Mouse (Mus musculus) forebrain, postnatal 0 days (tissue): Measurements from ENCODE around the gene Kiss1r. TPM values are rescaled to one million over a fixed set of nuclear protein-coding genes. Genes with fewer than 3 reads are reported as not detected.
"Not testable (repeated sequence)": the region's sequence is repeated elsewhere in the genome, so short reads cannot be mapped to it uniquely, and the experiment has no call there.

Experiments
- ATAC-seq: fragments of 200-750 bp; cut with Nextera tagmentation; 2 replicates; pipeline ENCODE4 v1.8.0; 2017; ENCODE audit warnings: mild to moderate bottlenecking, moderate library complexity
- DNase-seq: peaks from one replicate; pipeline ENCODE4 v3.0.0-alpha.2; 2015
- H3K27ac ChIP-seq: fragments of 300-500 bp; sonication (generic); 2 replicates; pipeline ENCODE4 v1.5.1; 2014; ENCODE audit warnings: low read depth, mild to moderate bottlenecking, antibody characterized with exemption, low read length, moderate library complexity, mixed read lengths
- H3K27me3 ChIP-seq: fragments of 300-500 bp; sonication (generic); 2 replicates; pipeline ENCODE4 v1.6.1; 2014; ENCODE audit warnings: mild to moderate bottlenecking, low read length, mixed read lengths; ENCODE audit not compliant: insufficient read depth
- H3K36me3 ChIP-seq: fragments of 300-500 bp; sonication (generic); 2 replicates; pipeline ENCODE4 v1.6.1; 2014; ENCODE audit warnings: mild to moderate bottlenecking, moderate library complexity; ENCODE audit not compliant: insufficient read depth
- H3K4me1 ChIP-seq: fragments of 300-500 bp; sonication (generic); 2 replicates; pipeline ENCODE4 v1.6.1; 2014; ENCODE audit warnings: antibody characterized with exemption; ENCODE audit not compliant: insufficient read depth
- H3K4me2 ChIP-seq: fragments of 300-500 bp; sonication (generic); 2 replicates; pipeline ENCODE4 v1.6.1; 2014; ENCODE audit warnings: low read depth, mild to moderate bottlenecking, moderate library complexity
- H3K4me3 ChIP-seq: fragments of 300-500 bp; sonication (generic); 2 replicates; pipeline ENCODE4 v1.5.1; 2014; ENCODE audit warnings: low read depth, low read length, mixed read lengths
- H3K9ac ChIP-seq: fragments of 300-500 bp; sonication (generic); 2 replicates; pipeline ENCODE4 v1.6.1; 2014; ENCODE audit warnings: mild to moderate bottlenecking
- H3K9me3 ChIP-seq: fragments of 300-500 bp; sonication (generic); 2 replicates; pipeline ENCODE4 v1.6.1; 2016; ENCODE audit warnings: low read length
- CTCF ChIP-seq: sonication (generic); IDR thresholded peaks from 2 replicates; pipeline ENCODE4 v1.5.1; 2016; ENCODE audit warnings: antibody characterized with exemption, control low read depth, low read depth
- WGBS: fragments of 180-500 bp; shearing (Covaris S2); extraction: QIAGEN DNeasy Blood & Tissue Kit; methylation state at CpG from one replicate; pipeline ENCODE4 v1.1.7; 2014; 5-methylcytosine and 5-hydroxymethylcytosine counted together
- polyA plus RNA-seq: library from polyadenylated mRNA; unstranded; fragments of >200 nt; fragmentation: Nextera tagmentation; extraction: Ambion mirVana; gene quantifications from 2 replicates; pipeline ENCODE4 v1.2.1, GENCODE M21; 2015
- total RNA-seq: library from RNA; depleted of rRNA; stranded (reverse); fragments of >200 nt; gene quantifications from 2 replicates; pipeline ENCODE4 v1.2.3, GENCODE M21; 2014

Gene Kiss1r
- total and polyA plus RNA-seq, 2 experiments from 2014 or later: 3.4 to 5.4 TPM

GRCm38 (mm10) chr10:79877174-79877573 is 39.6 kb upstream of the Kiss1r start:
- Histone ChIP-seq H3K4me1 (no peaks in the 10 kb centered on the region), H3K9ac (no peak overlapping the region), H3K4me3 (no peak overlapping the region), H3K27me3 (peaks cover 5% of the 10 kb centered on the region; the same call in 1 of the 2 replicates), H3K27ac (no peak overlapping the region), H3K4me2 (no peak overlapping the region), H3K9me3 (no peaks in the 10 kb centered on the region), H3K36me3 (no peaks in the 10 kb centered on the region)
- 60% methylated on average over 1 of the region's 1 CpGs for WGBS
- ATAC-seq (no peak), DNase-seq (no peak)
- TF ChIP-seq CTCF: no peak

DNA sequence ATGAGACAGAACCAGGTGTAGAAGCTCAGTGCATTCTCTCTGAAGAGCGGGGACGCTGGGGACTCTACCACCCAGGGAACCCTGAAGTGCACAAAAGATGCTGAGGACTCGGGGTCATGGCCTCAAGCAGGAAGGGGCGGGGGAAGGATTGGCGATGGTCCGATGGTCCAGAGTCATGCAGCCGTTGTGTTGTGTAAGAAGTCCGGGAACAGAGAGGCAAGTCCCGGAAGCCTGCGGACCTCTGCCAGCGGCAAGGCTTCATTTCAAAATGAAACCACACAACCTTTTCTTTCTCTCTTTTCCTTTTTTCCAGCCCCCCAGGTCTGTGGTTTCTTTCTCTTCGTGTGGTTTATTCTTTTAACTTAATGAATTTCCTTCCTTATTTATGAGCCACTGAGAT is 39.0 kb upstream of the Kiss1r start:
- peaks cover 5% of the 10 kb centered on the region; the same call in 1 of the 2 replicates for H3K27me3 ChIP-seq
- H3K4me2 ChIP-seq: no peak overlapping the region
- no peak overlapping the region for H3K27ac ChIP-seq
- no peak overlapping the region for H3K4me3 ChIP-seq
- no peak overlapping the region for H3K9ac ChIP-seq
- TF ChIP-seq CTCF: no peak
- 57% methylated on average over 12 of the region's 12 CpGs for WGBS
- no peaks in the 10 kb centered on the region for H3K4me1 ChIP-seq
- DNase-seq (no peak), ATAC-seq (no peak)
- no peaks in the 10 kb centered on the region for H3K36me3 ChIP-seq
- no peaks in the 10 kb centered on the region for H3K9me3 ChIP-seq

- H3K9me3 ChIP-seq: no peaks in the 10 kb centered on the region
- 61% methylated on average over 3 of the region's 3 CpGs for WGBS
- no peaks in the 10 kb centered on the region for H3K36me3 ChIP-seq
- no peaks in the 10 kb centered on the region for H3K4me1 ChIP-seq
- H3K27ac ChIP-seq: no peak overlapping the region
- no peak overlapping the region for H3K9ac ChIP-seq
- TF ChIP-seq CTCF: no peak
- ATAC-seq (no peak), DNase-seq (no peak)
- H3K4me2 ChIP-seq: no peak overlapping the region
- H3K4me3 ChIP-seq: no peak overlapping the region
- peaks cover 5% of the 10 kb centered on the region; the same call in 1 of the 2 replicates for H3K27me3 ChIP-seq
Measured at GRCm38 (mm10) chr10:79879527-79879926, 37.2 kb upstream of the Kiss1r start.

GRCm38 (mm10) chr10:79880721-79881120 is 36.0 kb upstream of the Kiss1r start:
- no peak for DNase-seq

DNA sequence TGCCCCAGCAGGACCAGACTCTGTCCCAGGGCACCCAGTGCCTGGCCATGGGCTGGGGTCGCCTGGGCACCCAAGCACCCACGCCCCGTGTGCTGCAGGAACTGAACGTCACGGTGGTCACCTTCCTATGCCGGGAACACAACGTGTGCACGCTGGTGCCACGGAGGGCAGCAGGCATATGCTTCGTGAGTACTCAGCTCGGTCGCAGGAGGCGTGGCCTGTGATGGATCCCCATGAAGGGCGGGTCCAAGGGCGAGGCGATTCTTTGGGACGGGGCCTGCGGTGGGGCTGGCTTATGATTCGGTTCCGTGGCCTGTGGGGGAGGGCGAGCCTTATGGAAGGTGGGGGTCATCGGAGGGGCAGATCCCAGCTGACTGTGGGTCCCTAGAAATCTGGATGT is 34.8 kb upstream of the Kiss1r start:
- no peaks in the 10 kb centered on the region for H3K4me1 ChIP-seq
- H3K9ac ChIP-seq: no peak overlapping the region
- TF ChIP-seq CTCF: no peak
- no peak overlapping the region for H3K4me2 ChIP-seq
- no peaks in the 10 kb centered on the region for H3K9me3 ChIP-seq
- ATAC-seq: no peak
- 9% methylated on average over 22 of the region's 22 CpGs for WGBS
- H3K27ac ChIP-seq: no peak overlapping the region
- peaks cover 5% of the 10 kb centered on the region; the same call in 1 of the 2 replicates for H3K27me3 ChIP-seq
- H3K4me3 ChIP-seq: no peak overlapping the region
- DNase-seq: no peak
- H3K36me3 ChIP-seq: no peaks in the 10 kb centered on the region

More at GRCm38 (mm10) chr10:79880721-79881120, 36.0 kb upstream of the Kiss1r start:
- Histone ChIP-seq H3K27ac (no peak overlapping the region), H3K4me2 (no peak overlapping the region), H3K36me3 (no peaks in the 10 kb centered on the region), H3K9ac (no peak overlapping the region), H3K4me3 (no peak overlapping the region), H3K9me3 (no peaks in the 10 kb centered on the region), H3K27me3 (peaks cover 5% of the 10 kb centered on the region; the same call in 1 of the 2 replicates), H3K4me1 (no peaks in the 10 kb centered on the region)
- no peak for TF ChIP-seq CTCF
- no peak for ATAC-seq
- 29% methylated on average over 9 of the region's 9 CpGs for WGBS

- peak; percentile 84 for TF ChIP-seq CTCF
- no peak overlapping the region for H3K4me2 ChIP-seq
- H3K36me3 ChIP-seq: no peaks in the 10 kb centered on the region
- DNase-seq (peak; percentile 84), ATAC-seq (peak; percentile 67)
- WGBS: 15% methylated on average over 22 of the region's 22 CpGs
- no peak overlapping the region for H3K27ac ChIP-seq
- H3K9me3 ChIP-seq: no peaks in the 10 kb centered on the region
- no peak overlapping the region for H3K9ac ChIP-seq
- H3K4me1 ChIP-seq: no peaks in the 10 kb centered on the region
- H3K4me3 ChIP-seq: no peak overlapping the region
- peaks cover 5% of the 10 kb centered on the region; the same call in 1 of the 2 replicates for H3K27me3 ChIP-seq
Measured at GRCm38 (mm10) chr10:79883297-79884084, 33.3 kb upstream of the Kiss1r start.

- Histone ChIP-seq H3K4me2 (no peak overlapping the region), H3K27ac (no peak overlapping the region), H3K9ac (no peak overlapping the region), H3K27me3 (peaks cover 5% of the 10 kb centered on the region; the same call in 1 of the 2 replicates), H3K4me1 (no peaks in the 10 kb centered on the region), H3K36me3 (no peaks in the 10 kb centered on the region), H3K4me3 (no peak overlapping the region), H3K9me3 (no peaks in the 10 kb centered on the region)
- no peak for ATAC-seq
- WGBS: 45% methylated on average over 4 of the region's 4 CpGs
- no peak for DNase-seq
- no peak for TF ChIP-seq CTCF
Measured at GRCm38 (mm10) chr10:79884446-79884845, 32.3 kb upstream of the Kiss1r start.

GRCm38 (mm10) chr10:79884938-79885337 is 31.8 kb upstream of the Kiss1r start:
- H3K27ac ChIP-seq, DNase-seq, H3K9ac ChIP-seq, H3K9me3 ChIP-seq, ATAC-seq, H3K4me2 ChIP-seq, H3K36me3 ChIP-seq, H3K4me1 ChIP-seq, H3K27me3 ChIP-seq, H3K4me3 ChIP-seq: not testable (repeated sequence)
- 85% methylated on average over 2 of the region's 3 CpGs for WGBS
